Mouse (Mus musculus): ENCODE results near the gene Syne2. TPM values are rescaled to one million over a fixed set of nuclear protein-coding genes. Genes with fewer than 3 reads are reported as not detected.

The Syne2 gene
- polyA plus RNA-seq, 1 experiment from 2014 or later, result 68.4 TPM

GRCm38 (mm10) chr12:75827751-75828150, 9.8 kb downstream of the Syne2 start:
- H3K27ac ChIP-seq (ENCODE audit: low read depth), result no peak overlapping the region
- DNase-seq, result no peak

GRCm38 (mm10) chr12:75829616-75830015, 11.7 kb downstream of the Syne2 start:
- no peak for TF ChIP-seq CTCF (IDR thresholded peaks at IDR 0.05; ENCODE audit: low read depth)
- H3K27me3 ChIP-seq (ENCODE audit: insufficient read depth, low read length), result no peaks in the 10 kb centered on the region
- no peak overlapping the region for H3K9ac ChIP-seq
- WGBS, result 92% methylated on average over 5 of the region's 5 CpGs
- no peak for ATAC-seq (ENCODE audit: insufficient read depth)
- H3K4me1 ChIP-seq (ENCODE audit: insufficient read depth), result peaks cover 8% of the 10 kb centered on the region; the same call in 1 of the 2 replicates
- H3K36me3 ChIP-seq (ENCODE audit: insufficient read depth), result no peaks in the 10 kb centered on the region
- no peak for DNase-seq
- no peak overlapping the region for H3K4me2 ChIP-seq
- H3K9me3 ChIP-seq (ENCODE audit: low read depth, low read length), result no peaks in the 10 kb centered on the region
- no peak overlapping the region for H3K27ac ChIP-seq (ENCODE audit: low read depth)
- no peak overlapping the region for H3K4me3 ChIP-seq (ENCODE audit: low read depth, low read length)

More at GRCm38 (mm10) chr12:75827751-75828150, 9.8 kb downstream of the Syne2 start:
- no peaks in the 10 kb centered on the region for H3K9me3 ChIP-seq (ENCODE audit: low read depth, low read length)
- ATAC-seq (ENCODE audit: insufficient read depth), result no peak
- no peaks in the 10 kb centered on the region for H3K4me1 ChIP-seq (ENCODE audit: insufficient read depth)
- H3K36me3 ChIP-seq (ENCODE audit: insufficient read depth), result no peaks in the 10 kb centered on the region
- WGBS, result 68% methylated on average over 15 of the region's 15 CpGs
- H3K4me3 ChIP-seq (ENCODE audit: low read depth, low read length), result no peak overlapping the region
- H3K27me3 ChIP-seq (ENCODE audit: insufficient read depth, low read length), result no peaks in the 10 kb centered on the region
- TF ChIP-seq CTCF (IDR thresholded peaks at IDR 0.05; ENCODE audit: low read depth), result no peak
- no peak overlapping the region for H3K4me2 ChIP-seq
- no peak overlapping the region for H3K9ac ChIP-seq

GRCm38 (mm10) chr12:75833149-75833959, 15.4 kb downstream of the Syne2 start:
- DNase-seq, result peak; percentile 58
- peak; percentile 35; the same call in 1 of the 2 replicates for ATAC-seq (ENCODE audit: insufficient read depth)
- Histone ChIP-seq H3K4me1 (ENCODE audit: insufficient read depth) (peaks cover 13% of the 10 kb centered on the region), H3K27ac (ENCODE audit: low read depth) (no peak overlapping the region), H3K4me2 (no peak overlapping the region), H3K9me3 (ENCODE audit: low read depth, low read length) (no peaks in the 10 kb centered on the region), H3K9ac (no peak overlapping the region), H3K27me3 (ENCODE audit: insufficient read depth, low read length) (no peaks in the 10 kb centered on the region), H3K4me3 (ENCODE audit: low read depth, low read length) (no peak overlapping the region), H3K36me3 (ENCODE audit: insufficient read depth) (no peaks in the 10 kb centered on the region)
- WGBS, result 34% methylated on average over 12 of the region's 12 CpGs
- TF ChIP-seq CTCF (IDR thresholded peaks at IDR 0.05; ENCODE audit: low read depth), result no peak

GRCm38 (mm10) chr12:75833960-75834729, 16.2 kb downstream of the Syne2 start:
- 47% methylated on average over 14 of the region's 14 CpGs for WGBS

GRCm38 (mm10) chr12:75836524-75836962, 18.6 kb downstream of the Syne2 start:
- Histone ChIP-seq H3K4me2 (peak overlapping the region; percentile 45), H3K9ac (no peak overlapping the region)

More at GRCm38 (mm10) chr12:75833960-75834729, 16.2 kb downstream of the Syne2 start:
- Histone ChIP-seq H3K4me3 (ENCODE audit: low read depth, low read length) (no peak overlapping the region), H3K27me3 (ENCODE audit: insufficient read depth, low read length) (no peaks in the 10 kb centered on the region), H3K36me3 (ENCODE audit: insufficient read depth) (no peaks in the 10 kb centered on the region), H3K9ac (no peak overlapping the region), H3K27ac (ENCODE audit: low read depth) (no peak overlapping the region), H3K4me2 (peak overlapping the region; percentile 3; the same call in 1 of the 2 replicates), H3K9me3 (ENCODE audit: low read depth, low read length) (no peaks in the 10 kb centered on the region), H3K4me1 (ENCODE audit: insufficient read depth) (peaks cover 13% of the 10 kb centered on the region)
- ATAC-seq (ENCODE audit: insufficient read depth) (no peak; the same call in 1 of the 2 replicates), DNase-seq (no peak)
- no peak for TF ChIP-seq CTCF (IDR thresholded peaks at IDR 0.05; ENCODE audit: low read depth)

GRCm38 (mm10) chr12:75837462-75837861, 19.5 kb downstream of the Syne2 start:
- no peak overlapping the region for H3K4me3 ChIP-seq (ENCODE audit: low read depth, low read length)
- H3K27me3 ChIP-seq (ENCODE audit: insufficient read depth, low read length), result no peaks in the 10 kb centered on the region
- H3K9ac ChIP-seq, result no peak overlapping the region
- TF ChIP-seq CTCF (IDR thresholded peaks at IDR 0.05; ENCODE audit: low read depth), result no peak
- no peaks in the 10 kb centered on the region for H3K9me3 ChIP-seq (ENCODE audit: low read depth, low read length)
- no peaks in the 10 kb centered on the region for H3K36me3 ChIP-seq (ENCODE audit: insufficient read depth)
- ATAC-seq (ENCODE audit: insufficient read depth) (no peak), DNase-seq (no peak)
- H3K27ac ChIP-seq (ENCODE audit: low read depth), result no peak overlapping the region
- WGBS, result 72% methylated on average over 4 of the region's 4 CpGs
- peaks cover 13% of the 10 kb centered on the region for H3K4me1 ChIP-seq (ENCODE audit: insufficient read depth)
- no peak overlapping the region for H3K4me2 ChIP-seq

More at GRCm38 (mm10) chr12:75836524-75836962, 18.6 kb downstream of the Syne2 start:
- H3K27ac ChIP-seq (ENCODE audit: low read depth), result no peak overlapping the region; the same call in 1 of the 2 replicates
- DNase-seq (peak; percentile 67), ATAC-seq (ENCODE audit: insufficient read depth) (peak; percentile 73)
- 11% methylated on average over 11 of the region's 11 CpGs for WGBS
- no peaks in the 10 kb centered on the region for H3K9me3 ChIP-seq (ENCODE audit: low read depth, low read length)
- H3K4me1 ChIP-seq (ENCODE audit: insufficient read depth), result peaks cover 13% of the 10 kb centered on the region
- no peaks in the 10 kb centered on the region for H3K36me3 ChIP-seq (ENCODE audit: insufficient read depth)
- H3K4me3 ChIP-seq (ENCODE audit: low read depth, low read length), result no peak overlapping the region
- H3K27me3 ChIP-seq (ENCODE audit: insufficient read depth, low read length), result no peaks in the 10 kb centered on the region
- no peak for TF ChIP-seq CTCF (IDR thresholded peaks at IDR 0.05; ENCODE audit: low read depth)

Data from lung, embryonic 14.5 days (tissue).